Mouse (Mus musculus) adipocyte (in vitro differentiated cells): ENCODE results near the gene Atn1.

ENCODE experiments used
- DNase-seq: peaks from one replicate; pipeline ENCODE4 v3.0.0-alpha.2; 2016; ENCODE audit warnings: low spot score

Gene Atn1

DNA sequence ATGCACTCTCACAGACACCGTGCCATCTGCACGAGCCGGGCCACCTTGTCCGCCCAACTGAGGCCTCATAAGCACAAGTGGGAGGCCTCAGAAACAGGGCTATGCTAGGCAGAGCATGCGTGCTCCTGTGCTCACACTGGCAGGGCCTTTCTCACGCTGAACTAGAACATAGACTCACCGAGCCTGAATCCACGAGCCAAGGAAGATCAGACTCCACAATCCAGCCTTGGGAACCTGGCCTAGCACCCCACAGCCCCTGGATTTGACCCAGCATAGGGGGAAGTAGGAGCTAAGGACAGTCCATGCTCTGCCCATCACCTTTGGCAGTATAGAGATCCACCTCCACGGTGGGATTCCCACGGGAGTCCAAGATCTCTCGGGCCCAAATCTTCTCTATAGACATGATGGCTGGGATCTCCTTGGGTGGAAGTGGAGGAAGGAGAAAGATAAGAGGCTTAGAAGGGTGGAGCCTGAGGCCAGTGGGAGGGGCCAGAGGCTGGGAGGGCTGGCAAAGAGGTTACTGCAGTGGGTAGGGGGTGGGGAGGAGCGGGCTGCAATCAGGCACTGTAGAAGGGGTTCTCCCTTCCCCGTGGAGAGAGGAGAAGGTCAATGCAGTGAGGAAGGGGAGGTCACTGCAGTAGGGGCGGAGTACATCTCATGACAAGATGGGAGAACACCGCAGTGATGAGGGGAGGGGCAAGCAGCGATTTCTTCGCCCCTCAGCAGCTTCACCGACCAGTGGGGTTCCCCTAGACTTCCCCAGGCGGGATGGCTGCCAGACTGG, 11.8 kb upstream of the Atn1 start:
- no peak for DNase-seq

GRCm38 (mm10) chr6:124767536-124767919, 11.2 kb upstream of the Atn1 start:
- no peak for DNase-seq

GRCm38 (mm10) chr6:124765951-124766350, 9.6 kb upstream of the Atn1 start:
- DNase-seq: no peak

- DNase-seq: peak; percentile 93
These were observed 2.9 kb upstream of the Atn1 start for GRCm38 (mm10) chr6:124759259-124759658.

DNA sequence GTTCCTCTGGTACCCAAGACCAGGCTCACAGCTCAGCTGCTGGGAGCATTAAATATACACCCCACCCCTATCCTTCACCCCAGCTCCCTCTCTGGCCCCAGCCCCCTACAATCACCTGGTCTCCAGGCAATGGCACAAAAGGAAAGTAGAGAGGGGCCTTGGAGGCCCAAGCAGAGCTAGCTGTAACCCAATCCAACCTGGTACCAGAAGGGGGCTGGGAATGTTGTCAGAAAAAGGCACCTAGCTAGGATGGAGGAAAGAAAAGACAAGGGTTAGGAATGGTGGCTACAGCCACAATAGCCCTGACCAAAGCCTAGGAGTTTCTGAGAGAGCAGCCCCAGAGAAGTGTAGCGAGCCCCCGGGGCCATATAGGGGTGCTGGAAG, 2.5 kb upstream of the Atn1 start:
- DNase-seq: peak; percentile 53

- peak; percentile 97 for DNase-seq
These were observed 1.9 kb upstream of the Atn1 start for GRCm38 (mm10) chr6:124757909-124758848.

DNA sequence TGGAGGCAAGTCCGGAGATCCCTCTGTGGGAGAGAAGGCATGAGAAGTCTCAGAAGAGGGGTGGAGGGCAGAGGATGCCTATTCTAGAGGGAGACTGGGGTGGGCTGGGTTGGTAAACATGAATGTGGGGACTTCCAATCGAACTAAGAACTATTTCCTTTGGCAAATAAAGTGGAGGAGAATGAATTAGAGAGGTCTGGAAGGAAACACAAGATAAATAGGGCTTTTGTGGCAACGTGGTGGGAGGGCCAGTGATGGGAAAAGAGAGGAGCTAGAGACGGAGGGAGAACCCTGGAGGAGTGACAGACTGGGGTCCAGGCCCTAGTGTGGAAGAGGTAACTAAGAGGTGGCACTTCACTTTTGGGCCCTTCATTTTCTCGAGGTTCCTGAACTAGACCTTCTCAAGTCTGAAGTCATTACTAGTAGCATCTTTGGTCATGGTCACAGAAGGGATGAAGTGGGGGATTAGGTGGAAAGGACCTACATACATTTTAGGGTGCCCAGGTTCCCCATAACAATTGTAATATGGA, 1.1 kb upstream of the Atn1 start:
- no peak for DNase-seq

DNA sequence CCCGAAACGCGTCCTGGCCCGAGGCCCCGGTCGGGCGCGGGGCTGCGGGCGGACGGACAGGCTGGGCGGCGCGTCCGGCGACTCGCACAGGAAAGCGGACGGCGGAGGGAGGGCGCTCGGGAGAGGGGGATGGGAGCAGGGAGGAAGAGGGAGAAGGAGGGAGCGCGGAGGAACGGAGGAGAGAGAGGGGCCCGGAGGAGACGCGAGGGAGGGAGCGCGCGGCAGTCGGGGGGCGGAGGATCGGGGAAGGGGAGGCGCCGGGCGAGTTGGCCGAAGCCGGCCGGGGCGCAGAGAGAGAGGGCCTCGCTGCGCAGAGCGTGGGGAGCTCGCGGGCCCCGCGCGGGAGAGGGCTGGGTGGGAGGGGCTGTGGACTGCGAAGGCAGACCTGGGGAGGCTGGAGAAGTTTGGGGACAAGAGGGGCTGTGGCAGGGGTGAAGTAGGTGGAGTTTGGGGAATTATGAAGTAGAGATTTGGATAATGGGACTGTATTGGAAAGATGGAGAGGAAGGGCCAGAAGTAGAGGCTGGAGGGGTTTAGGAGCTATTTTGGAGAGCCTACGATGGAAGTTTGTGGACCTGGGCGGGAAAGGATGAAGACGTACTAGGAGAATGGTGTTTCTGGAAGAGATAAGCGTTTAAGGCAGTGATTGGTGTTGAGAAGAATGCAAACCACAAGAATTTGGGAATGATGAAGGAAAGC, 477 bp upstream of the Atn1 start:
- DNase-seq: peak; percentile 88

DNA sequence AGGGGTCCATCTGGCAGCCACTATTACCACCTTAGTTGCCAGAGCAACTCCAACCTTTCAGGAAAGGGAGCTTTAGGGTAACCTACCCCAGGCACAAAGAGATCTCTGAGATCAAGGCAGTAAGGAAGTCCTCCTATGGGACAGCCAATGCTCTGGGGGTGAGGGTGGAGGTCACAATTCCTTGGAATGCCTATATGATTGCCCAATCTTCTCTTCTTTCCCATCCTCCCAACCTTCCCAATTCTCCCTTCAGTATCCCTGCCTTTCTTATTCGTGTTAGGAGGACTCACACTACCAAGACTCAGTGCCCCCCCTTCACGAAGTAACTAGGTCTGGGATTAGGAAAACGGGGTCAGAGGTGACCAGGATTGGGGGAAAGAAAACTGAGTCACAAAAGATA, 1.0 kb downstream of the Atn1 start:
- peak; percentile 64 for DNase-seq

GRCm38 (mm10) chr6:124753861-124754260, 2.5 kb downstream of the Atn1 start:
- no peak for DNase-seq

DNA sequence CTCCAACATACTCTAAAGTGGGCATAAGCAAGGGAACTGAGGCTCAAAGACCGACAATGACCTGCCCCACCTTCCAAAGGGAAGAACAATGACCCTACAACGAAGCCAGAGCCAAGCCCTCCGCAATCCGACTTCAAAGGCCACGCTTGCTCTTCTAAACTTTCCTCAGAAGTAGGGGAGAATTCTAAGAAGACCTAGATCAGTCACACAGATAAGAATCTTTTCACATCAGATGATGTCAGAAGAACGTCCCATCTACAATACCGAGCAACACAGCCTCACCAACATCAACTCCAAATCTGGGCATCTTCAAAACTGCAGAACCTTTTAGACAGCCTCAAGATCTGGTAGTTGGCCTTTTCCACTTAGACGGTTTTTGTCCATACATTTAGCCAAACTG, 5.9 kb downstream of the Atn1 start:
- DNase-seq: no peak

DNA sequence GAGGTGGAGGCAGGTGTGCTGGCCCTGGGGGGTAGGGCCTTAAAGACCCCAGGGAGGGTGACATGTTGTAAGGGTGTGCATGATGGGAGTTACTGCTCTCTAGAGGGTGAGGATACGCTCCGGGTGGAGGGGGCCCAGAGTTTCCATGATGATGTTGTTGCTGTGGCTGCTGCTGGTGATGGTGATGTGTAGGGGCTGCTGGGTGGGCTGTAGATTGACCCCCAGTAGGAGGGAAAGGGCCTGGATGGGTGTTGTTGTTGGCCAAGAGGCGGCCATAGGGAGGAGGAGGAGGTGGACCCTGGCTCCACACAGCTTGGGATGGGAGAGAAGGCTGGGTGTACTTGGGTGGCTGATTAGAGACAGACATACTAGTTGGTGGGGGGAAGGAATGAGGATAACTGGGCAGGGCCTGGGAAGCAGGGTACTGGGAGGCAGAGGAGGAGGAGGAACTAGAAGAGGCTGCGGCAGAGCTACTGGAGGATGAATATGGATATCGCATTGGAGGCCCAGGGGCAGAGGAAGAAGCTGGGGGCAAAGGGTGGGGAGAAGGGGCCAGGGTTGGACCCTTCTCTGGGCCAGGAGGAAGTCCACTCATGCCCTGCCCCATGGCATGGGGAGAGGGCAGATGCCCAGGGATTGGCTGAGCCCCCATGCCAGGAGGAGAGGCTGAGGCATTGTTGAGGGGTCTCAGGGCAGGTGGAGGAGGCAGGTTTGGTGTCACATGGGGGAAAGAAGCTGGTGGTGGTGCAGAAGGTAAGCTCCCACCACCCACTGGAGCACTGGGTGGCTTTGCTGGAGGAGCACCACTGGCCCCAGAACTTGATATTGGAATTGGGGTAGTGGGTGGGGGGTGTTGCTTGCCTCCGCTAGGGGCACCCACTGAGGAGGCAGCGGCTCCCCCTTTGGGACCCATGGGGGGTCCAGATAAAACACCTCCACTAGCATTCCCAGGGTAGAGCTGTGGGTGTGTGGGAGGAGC, 9.4 kb downstream of the Atn1 start:
- DNase-seq: no peak

- DNase-seq: no peak
These were observed 10.1 kb downstream of the Atn1 start for GRCm38 (mm10) chr6:124746296-124746605.

DNA sequence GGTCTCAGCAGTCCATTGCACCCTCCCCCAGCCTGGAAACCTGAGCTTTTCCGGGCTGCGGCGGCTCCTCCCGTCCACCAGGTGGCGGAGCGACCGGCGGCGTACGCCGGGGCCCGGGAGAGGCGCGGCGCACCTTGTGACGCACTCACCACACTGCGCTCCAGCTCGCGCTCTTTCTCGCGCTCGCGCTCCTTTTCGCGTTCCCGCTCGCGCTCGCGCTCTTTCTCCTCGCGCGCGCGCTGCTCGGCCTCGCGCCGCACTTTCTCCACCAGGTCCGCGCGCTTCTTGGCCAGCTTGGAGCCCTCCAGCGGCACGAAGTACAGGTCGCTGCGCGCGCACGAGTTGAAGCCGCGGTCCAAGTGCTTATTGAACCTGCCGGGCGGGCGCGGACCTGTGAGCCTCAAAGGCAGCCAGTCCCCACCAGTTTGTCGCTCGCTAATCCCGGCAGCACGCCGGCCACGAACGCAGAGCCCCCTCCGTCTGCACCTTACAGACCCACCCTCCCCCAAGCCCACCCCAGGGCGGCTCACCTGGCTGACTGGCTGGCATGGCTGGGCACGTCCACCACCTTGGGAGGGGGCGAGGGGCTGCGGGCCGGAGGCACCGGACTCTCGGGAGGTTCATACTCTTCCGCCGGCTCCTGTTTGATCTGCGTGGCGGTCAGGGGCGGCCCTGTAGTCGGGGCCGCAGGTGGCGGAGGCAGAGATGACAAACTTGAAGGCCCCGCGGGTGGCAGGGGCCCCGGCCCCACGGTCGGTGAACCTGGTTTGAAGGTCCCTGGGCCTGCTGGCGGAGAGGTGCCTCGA, 10.6 kb downstream of the Atn1 start:
- no peak for DNase-seq

GRCm38 (mm10) chr6:124744755-124745321, 11.5 kb downstream of the Atn1 start:
- DNase-seq: no peak

DNA sequence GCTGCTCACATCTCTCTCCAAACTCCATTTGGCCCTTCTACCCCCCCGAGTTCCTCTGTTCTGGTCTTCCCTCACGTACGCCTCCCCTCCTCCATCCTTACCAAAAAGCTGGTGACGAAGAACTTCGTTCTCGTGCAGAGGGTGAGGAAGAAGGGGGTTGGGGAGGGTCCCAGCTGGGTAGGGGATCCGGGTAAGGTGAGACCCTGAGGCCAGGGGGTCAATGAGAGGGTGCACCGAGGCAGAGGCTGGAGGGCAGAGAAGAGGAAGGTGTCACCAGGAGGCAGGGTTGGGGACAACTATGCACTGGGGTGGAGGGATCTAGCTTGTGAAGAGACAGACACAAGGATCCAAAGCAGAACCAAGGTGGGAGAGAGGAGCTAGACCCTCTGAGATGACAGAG, 12.7 kb downstream of the Atn1 start:
- no peak for DNase-seq

DNA sequence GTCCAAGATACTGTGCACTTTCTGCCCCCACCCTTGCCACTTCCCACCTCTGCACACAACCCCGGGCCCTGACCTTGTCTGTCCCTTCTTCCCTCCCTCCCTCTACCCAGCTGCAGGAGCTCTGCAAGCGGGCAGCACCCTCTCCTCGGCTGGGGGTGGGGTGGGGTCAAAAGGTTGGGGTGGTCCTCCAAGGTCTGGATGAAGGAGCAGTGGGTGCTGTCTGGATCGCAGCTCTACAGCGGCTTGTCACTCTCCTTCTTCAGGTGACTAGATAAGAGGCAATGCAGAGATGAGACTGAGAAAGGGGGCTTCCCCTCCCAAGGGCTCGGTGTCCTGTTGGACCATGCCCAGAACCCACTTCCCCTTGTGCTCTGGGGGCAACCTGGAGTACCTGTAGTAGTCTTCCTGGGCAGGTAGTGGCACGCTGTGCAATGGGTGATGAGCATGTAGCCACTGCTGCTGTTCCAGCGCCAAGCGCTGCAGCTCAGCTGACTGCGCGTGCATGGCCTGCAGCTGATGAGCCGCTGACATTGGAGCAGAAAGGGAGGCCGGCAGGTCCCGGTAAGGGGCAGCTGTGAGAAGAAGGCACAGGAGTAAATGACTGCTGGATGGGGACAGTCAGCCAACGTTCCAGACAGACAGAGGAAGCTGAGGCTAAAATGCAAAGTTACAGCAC, 13.3 kb downstream of the Atn1 start:
- no peak for DNase-seq

GRCm38 (mm10) chr6:124741842-124742241, 14.5 kb downstream of the Atn1 start:
- DNase-seq: no peak
